Mouse (Mus musculus): ENCODE data around the gene Mrps14. TPM values are rescaled to one million over a fixed set of nuclear protein-coding genes. Genes with fewer than 3 reads are reported as not detected.

Gene Mrps14
- polyA plus RNA-seq, 1 experiment from 2014 or later, result 21.0 TPM

DNA sequence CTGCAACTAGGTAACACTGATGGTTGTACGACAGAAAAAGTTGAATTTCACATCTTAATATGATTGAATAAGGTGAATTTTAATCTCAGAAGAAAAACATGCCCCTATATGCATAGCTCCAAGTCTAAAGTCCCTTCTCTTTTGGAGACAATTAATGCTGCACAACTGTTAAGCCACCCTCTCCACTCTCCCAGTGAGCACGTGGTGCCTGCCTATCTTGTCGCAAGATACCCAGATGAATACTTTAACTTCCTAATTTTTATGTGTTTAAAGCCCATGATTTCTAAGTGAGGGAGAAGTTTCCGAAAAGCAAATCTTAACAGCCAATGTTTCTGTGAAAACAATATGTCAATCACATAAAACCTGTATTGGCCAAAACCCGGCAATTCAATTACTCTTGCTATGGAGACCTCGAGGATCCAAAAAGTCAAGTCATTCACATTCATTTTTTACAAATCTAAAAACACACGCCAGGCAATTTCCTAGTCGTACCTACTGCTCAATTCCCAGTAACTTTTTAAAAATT is 16.6 kb downstream of the Mrps14 start:
- 3% methylated on average over 8 of the region's 8 CpGs for WGBS (ENCODE audit: missing documents)
- Histone ChIP-seq H3K79me2 (ENCODE audit: inconsistent target) (peaks cover 55% of the 10 kb centered on the region), H3K27ac (peak overlapping the region; percentile 71), H3K36me3 (ENCODE audit: inconsistent target) (peaks cover 16% of the 10 kb centered on the region), H3K4me3 (ENCODE audit: inconsistent target) (peak overlapping the region; percentile 88)

DNA sequence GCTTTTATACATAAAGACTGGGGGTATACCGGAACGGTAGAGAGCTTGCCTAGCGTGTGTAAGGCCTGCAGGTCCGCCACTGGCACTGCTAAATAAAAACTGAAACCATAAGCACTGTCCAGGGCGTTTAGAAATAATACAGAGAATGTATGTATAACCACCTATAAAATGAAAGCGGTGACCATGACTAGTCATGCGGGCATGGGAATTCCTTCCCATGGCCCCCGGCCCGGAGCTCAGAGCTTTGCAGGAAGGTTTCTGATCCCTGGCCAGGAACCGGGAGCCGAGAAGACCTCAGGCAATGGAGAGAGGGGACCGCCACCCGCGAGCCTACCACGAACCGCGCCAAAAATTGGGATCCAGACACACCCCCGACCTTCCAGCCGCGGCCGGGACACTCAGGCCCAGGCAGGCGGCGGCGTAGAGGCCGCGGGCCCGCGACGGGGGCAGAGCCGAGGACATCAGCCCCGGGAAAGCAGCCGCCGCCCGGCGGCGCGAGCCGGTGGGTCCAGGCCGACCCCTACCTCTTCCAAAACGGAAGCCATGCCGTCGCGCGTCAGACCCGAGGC is 17.2 kb downstream of the Mrps14 start:
- peaks cover 10% of the 10 kb centered on the region for H3K36me3 ChIP-seq (ENCODE audit: inconsistent target)
- WGBS (ENCODE audit: missing documents), result under 1% methylated on average over 39 of the region's 45 CpGs
- peak overlapping the region; percentile 71 for H3K27ac ChIP-seq
- H3K79me2 ChIP-seq (ENCODE audit: inconsistent target), result peaks cover 50% of the 10 kb centered on the region
- H3K4me3 ChIP-seq (ENCODE audit: inconsistent target), result peak overlapping the region; percentile 88

DNA sequence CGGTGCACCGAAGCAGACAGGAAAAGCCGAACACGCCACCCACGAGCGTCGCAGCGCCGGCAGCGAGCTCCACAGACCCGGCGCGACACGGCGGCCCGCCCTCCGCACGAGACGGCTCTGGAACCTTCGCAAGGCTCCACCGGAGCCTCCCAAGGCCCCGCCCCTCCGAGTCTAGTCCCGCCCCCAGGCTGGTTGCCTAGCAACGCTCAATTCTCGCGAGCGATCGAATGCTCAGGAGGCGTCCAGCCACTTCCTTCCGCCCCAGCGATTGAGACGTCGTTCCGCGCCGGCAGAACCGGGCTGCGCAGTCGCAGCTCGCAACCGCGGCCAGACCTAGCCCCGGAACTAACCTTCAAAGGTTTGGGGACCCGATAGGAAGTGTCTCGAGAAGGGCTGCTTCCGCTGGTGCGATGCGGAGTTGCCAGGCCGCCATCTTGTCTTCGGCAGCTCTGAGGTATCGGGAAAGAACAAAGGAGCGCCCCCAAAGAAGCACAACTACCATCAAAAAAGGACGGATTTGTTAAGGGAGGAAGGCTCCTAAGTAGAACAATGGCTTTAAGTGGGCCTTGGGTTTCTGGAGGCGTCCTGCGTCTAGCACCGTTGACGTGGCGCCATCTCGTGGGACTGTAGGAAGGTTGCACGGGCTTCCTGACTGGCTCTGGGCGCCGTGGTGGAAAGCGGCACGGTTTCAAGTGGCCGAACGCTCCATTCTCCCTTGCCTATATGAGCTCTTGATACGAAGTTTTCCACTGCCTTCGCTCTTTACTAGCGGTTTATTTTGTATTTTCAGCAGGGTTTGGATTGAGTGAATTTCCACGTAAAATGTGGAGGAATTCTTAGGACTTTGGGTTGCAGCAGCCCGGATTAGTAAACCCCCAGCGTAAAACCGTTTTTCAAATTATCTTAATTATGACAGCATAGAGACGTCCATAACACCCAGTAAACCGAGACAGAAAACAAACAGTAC is 18.0 kb downstream of the Mrps14 start, which contains the start of gene Cacybp:
Gene Cacybp, minus strand, starts transcription at position 173 of the 967 bp plus-strand sequence.
- 2% methylated on average over 76 of the region's 76 CpGs for WGBS (ENCODE audit: missing documents)
- Histone ChIP-seq H3K79me2 (ENCODE audit: inconsistent target) (peaks cover 42% of the 10 kb centered on the region), H3K4me3 (ENCODE audit: inconsistent target) (peak within 1 kb of the TSS; percentile 88), H3K27ac (peak within 1 kb of the TSS; percentile 90), H3K36me3 (ENCODE audit: inconsistent target) (peaks cover 2% of the 10 kb centered on the region; the same call in 1 of the 2 replicates)

DNA sequence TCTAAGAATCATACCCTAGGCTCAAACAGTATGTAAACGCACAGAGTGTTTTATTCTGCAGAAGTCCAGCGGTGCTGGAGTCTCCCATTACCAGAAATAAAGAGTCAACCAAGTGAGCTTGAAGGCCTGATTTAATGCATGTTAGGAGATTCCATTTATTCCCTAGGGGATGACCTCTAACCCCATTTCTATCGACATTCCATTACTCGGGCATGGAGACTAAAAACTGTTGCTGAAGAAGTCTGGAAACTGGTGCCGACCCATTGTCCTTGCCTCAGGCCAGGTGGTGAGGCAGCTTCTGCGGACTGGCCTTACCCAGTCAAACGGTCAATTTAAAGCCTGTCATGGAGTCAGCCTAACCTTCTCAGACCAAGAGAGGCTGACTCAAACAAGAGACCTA is 19.2 kb downstream of the Mrps14 start:
- WGBS (ENCODE audit: missing documents), result 99% methylated on average over 7 of the region's 7 CpGs
- H3K4me3 ChIP-seq (ENCODE audit: inconsistent target), result no peak overlapping the region; the same call in 1 of the 2 replicates

DNA sequence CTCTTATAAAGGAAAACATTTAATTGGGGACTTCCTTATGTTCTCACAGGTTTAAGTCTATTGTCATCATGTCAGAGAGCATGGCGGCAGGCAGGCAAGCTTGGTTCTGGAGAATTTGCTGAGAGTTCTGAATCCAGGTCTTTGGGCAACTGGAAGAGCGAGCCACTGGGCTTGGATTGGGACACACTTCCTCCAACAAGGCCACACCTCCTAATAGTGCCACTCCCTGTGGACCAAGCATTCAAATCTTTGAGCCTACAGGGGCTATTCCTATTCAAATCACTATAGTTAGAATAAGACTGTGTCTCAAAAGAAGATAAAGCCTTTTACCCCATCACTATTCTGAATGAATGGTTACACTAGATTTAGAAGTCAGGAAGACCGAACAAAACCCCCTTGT is 22.9 kb downstream of the Mrps14 start:
- Histone ChIP-seq H3K36me3 (ENCODE audit: inconsistent target) (no peaks in the 10 kb centered on the region), H3K4me3 (ENCODE audit: inconsistent target) (no peak overlapping the region), H3K27ac (no peak overlapping the region), H3K79me2 (ENCODE audit: inconsistent target) (no peaks in the 10 kb centered on the region)
- WGBS (ENCODE audit: missing documents), result 95% methylated on average over 3 of the region's 3 CpGs

More for the DNA sequence above, 19.2 kb downstream of the Mrps14 start:
- no peaks in the 10 kb centered on the region for H3K36me3 ChIP-seq (ENCODE audit: inconsistent target)
- H3K27ac ChIP-seq, result no peak overlapping the region
- H3K79me2 ChIP-seq (ENCODE audit: inconsistent target), result peaks cover 30% of the 10 kb centered on the region

DNA sequence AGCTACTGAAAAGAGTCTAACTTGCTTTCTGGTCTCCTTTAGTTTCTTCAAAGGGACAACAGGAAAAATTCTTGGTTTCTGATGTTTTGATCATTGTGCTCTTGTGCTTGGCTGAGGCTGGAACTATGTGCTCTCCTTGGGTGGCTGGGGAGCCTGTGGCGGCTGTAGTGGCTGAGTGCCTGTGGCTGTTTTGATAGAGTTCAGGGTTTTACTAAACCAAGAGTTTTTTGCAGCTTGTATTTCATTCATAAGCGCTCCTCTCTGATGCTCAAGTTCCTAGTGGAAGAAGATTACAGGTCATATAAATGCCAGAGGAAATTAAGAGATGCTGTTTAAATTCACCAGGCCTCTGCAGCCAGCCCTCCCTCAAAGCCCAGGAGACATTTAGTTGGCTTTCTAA is 29.1 kb downstream of the Mrps14 start:
- 100% methylated on average over 2 of the region's 2 CpGs for WGBS (ENCODE audit: missing documents)
- Histone ChIP-seq H3K36me3 (ENCODE audit: inconsistent target) (no peaks in the 10 kb centered on the region), H3K4me3 (ENCODE audit: inconsistent target) (no peak overlapping the region), H3K27ac (no peak overlapping the region), H3K79me2 (ENCODE audit: inconsistent target) (no peaks in the 10 kb centered on the region)

DNA sequence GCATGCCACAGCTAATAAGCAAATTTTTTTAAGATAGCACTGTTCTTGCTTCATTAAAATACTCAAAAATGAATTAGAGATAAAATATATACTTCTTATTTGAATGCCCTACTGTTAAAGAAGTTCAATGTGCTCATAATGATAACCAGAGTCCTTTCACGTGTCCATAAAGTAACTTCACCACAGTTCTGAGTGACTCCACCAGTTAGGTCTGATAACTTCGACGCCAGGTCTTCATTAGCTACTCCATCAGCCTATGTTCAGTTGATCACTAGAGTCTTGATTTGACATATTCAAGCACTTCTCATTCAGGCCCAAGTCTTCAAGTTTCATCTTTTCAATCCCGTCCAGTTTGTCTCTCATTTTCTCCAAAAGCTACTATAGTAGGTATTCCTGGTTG is 32.2 kb downstream of the Mrps14 start:
- Histone ChIP-seq H3K36me3 (ENCODE audit: inconsistent target) (no peaks in the 10 kb centered on the region), H3K27ac (no peak overlapping the region)
- 95% methylated on average over 4 of the region's 4 CpGs for WGBS (ENCODE audit: missing documents)

DNA sequence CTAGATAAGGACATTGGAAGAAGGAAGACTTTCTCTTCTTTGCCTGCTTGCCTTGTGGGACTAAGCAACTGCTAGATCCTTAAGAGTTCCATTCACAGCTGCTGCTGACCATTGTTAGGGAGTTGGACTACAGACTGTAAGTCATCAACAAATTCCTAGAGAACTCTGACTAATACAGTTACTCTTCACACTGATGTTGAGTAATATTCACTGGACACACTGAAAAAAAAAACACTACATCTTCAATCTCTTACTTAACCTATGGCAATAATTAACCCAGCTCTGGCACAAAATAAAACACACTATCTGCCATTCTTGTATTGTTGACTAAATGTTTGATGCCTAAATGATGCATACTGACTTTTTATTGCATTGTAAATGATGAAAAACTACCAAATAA is 32.8 kb downstream of the Mrps14 start:
- Histone ChIP-seq H3K4me3 (ENCODE audit: inconsistent target) (no peak overlapping the region), H3K27ac (no peak overlapping the region), H3K36me3 (ENCODE audit: inconsistent target) (no peaks in the 10 kb centered on the region), H3K79me2 (ENCODE audit: inconsistent target) (no peaks in the 10 kb centered on the region)

More for the DNA sequence above, 32.2 kb downstream of the Mrps14 start:
- no peak overlapping the region for H3K4me3 ChIP-seq (ENCODE audit: inconsistent target)
- no peaks in the 10 kb centered on the region for H3K79me2 ChIP-seq (ENCODE audit: inconsistent target)

DNA sequence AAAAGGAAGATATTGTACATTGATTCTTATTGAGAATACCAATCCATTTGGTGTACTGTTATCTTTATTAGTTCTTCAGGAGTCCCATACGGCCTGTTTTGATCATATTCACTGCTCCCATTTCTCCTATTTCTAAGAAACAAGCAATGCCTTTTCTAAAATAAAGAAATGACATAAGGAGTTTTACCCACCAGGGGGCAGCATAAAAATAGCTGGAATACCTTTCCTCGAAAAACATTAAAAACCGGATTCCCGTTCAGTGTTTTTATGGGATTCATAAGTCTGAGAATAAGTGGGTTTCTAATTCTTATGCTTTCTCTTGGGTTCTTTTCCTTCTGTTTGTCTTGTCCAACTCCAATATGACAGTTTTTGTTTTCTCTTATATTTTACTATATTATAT is 36.0 kb downstream of the Mrps14 start:
- Histone ChIP-seq H3K36me3 (ENCODE audit: inconsistent target) (no peaks in the 10 kb centered on the region), H3K27ac (no peak overlapping the region), H3K79me2 (ENCODE audit: inconsistent target) (no peaks in the 10 kb centered on the region), H3K4me3 (ENCODE audit: inconsistent target) (no peak overlapping the region)
- WGBS (ENCODE audit: missing documents), result 74% methylated on average over 4 of the region's 4 CpGs

DNA sequence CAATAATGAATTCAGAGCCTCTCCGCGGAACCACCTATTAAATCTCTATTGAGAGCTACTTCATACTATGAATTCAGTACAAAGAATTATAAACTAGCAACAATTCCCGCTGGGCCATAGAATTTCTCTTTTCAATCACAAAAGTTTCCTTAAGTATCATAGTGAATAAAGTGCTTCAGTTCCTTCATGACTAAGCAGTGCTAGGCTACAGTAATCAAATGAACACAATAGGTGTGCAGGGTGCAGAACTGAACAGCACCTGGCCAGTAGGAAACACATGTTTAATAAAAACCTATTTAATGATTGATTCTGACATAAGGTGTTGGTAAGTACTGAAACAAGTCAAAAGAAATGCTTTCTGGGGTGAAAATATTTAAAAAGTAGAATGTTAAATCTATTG is 37.1 kb downstream of the Mrps14 start:
- WGBS (ENCODE audit: missing documents), result 89% methylated on average over 3 of the region's 3 CpGs

DNA sequence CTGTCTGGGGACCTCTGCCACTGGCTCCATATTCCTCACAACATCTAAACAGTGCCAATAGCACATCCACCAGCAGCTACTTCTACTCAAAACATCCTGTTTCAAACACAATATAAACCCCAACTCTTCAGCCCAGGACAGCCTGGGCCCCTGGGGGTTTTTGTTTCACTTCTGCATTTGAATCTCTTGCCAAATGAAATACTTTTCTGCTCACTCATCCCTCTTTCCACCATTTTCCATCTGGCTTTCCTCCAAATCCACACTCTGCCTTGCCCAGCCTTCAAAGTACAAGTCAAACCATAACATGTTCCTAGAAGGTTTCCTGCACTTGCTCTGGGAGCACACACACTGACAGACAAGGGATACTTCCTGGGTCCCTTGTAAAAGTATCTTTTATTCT is 38.9 kb downstream of the Mrps14 start:
- H3K27ac ChIP-seq, result peak overlapping the region; percentile 72
- no peaks in the 10 kb centered on the region for H3K79me2 ChIP-seq (ENCODE audit: inconsistent target)
- no peak overlapping the region for H3K4me3 ChIP-seq (ENCODE audit: inconsistent target)
- H3K36me3 ChIP-seq (ENCODE audit: inconsistent target), result no peaks in the 10 kb centered on the region

More for the DNA sequence above, 37.1 kb downstream of the Mrps14 start:
- H3K36me3 ChIP-seq (ENCODE audit: inconsistent target), result no peaks in the 10 kb centered on the region
- no peaks in the 10 kb centered on the region for H3K79me2 ChIP-seq (ENCODE audit: inconsistent target)
- H3K27ac ChIP-seq, result no peak overlapping the region
- H3K4me3 ChIP-seq (ENCODE audit: inconsistent target), result no peak overlapping the region

DNA sequence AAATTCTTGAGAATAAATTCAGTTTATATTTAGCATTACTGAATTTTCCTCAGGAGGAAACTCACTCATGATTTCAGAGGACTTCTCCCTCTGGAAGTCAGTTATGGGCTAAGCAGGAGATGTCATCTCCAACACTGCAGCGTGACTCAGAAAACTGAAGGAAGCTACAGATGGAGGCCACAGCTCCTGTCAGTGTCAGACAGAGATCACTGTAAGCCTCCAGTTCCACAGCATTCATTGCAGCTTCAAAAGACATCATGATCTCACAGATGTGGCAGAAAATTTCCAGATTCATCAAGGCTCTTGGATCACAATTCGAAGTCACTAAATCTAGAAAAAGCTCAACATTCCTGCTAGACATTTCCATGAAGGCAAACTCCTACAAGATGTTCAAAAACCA is 43.0 kb downstream of the Mrps14 start:
- Histone ChIP-seq H3K79me2 (ENCODE audit: inconsistent target) (no peaks in the 10 kb centered on the region), H3K4me3 (ENCODE audit: inconsistent target) (no peak overlapping the region), H3K27ac (no peak overlapping the region), H3K36me3 (ENCODE audit: inconsistent target) (no peaks in the 10 kb centered on the region)
- WGBS (ENCODE audit: missing documents), result 96% methylated on average over 2 of the region's 2 CpGs

DNA sequence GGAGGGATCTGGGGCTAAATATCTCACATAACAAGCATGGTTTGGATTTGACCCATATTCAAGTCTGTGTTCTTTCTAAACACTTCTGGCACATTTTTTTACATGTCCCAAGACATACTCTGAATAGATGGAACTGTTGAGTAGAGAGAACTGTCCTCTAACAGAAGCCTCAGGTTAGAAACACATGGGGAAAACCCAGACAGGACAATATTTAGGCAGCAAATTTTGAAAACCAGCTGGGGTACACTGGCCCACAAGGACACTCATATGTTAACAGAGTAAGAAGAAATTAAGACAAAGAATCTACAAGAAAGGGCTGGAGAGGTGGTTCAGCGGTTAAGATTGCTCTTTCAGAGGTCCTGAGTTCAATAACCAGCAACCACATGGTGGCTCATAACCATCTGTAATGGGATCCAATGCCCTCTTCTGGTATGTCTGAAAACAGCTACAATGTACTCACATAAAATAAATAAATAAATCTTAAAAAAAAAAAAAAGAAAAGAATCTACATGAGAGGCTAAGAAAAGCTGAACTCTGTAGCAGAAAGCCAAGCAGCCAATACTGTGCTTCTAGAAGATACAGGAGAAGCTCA is 43.9 kb downstream of the Mrps14 start:
- WGBS (ENCODE audit: missing documents), result 100% methylated on average over 1 of the region's 1 CpGs
- Histone ChIP-seq H3K79me2 (ENCODE audit: inconsistent target) (no peaks in the 10 kb centered on the region), H3K4me3 (ENCODE audit: inconsistent target) (no peak overlapping the region), H3K27ac (no peak overlapping the region), H3K36me3 (ENCODE audit: inconsistent target) (no peaks in the 10 kb centered on the region)

DNA sequence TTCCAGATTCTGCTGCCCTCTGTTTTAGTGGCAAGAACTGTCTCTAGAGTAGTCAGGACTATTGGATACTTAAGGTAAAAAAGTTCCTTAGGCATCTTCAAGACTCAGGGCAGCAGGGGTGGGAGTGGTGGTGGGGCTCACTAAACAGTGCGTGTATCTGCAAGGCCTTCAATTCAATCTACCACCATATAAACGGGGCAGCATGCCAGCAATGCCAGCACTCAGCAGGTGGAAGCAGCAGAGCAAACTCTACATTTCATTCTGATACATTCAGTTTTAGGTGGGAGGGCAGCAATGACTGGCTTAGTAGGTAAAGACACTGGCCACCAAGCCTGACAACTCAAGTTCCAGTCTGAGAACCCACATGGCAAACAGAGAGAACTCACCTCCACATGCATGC is 45.1 kb downstream of the Mrps14 start:
- H3K36me3 ChIP-seq (ENCODE audit: inconsistent target), result no peaks in the 10 kb centered on the region
- no peak overlapping the region for H3K27ac ChIP-seq
- H3K4me3 ChIP-seq (ENCODE audit: inconsistent target), result no peak overlapping the region
- no peaks in the 10 kb centered on the region for H3K79me2 ChIP-seq (ENCODE audit: inconsistent target)
- 95% methylated on average over 2 of the region's 2 CpGs for WGBS (ENCODE audit: missing documents)

DNA sequence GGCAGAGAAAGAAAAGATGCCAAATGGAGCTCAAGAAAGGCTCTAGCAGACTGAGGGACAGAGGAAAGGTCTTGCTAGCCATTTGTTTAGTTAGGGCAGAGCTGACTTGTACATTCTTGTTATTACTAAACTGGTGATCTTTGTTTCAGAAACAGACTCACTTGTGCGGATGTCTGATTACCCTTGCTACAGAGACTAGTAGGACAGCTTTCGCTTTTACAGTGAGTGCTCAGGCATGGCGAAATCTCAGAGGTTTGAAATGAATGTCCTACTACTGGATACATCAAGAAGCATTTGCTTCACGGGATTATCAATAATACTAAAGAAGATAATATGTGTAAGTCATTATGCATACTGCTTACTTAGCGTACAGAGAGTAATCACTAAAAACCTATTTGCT is 49.7 kb downstream of the Mrps14 start:
- H3K27ac ChIP-seq, result no peak overlapping the region
- 95% methylated on average over 5 of the region's 5 CpGs for WGBS (ENCODE audit: missing documents)
- no peaks in the 10 kb centered on the region for H3K79me2 ChIP-seq (ENCODE audit: inconsistent target)
- no peaks in the 10 kb centered on the region for H3K36me3 ChIP-seq (ENCODE audit: inconsistent target)
- H3K4me3 ChIP-seq (ENCODE audit: inconsistent target), result no peak overlapping the region
